In the genomic region with DNA sequence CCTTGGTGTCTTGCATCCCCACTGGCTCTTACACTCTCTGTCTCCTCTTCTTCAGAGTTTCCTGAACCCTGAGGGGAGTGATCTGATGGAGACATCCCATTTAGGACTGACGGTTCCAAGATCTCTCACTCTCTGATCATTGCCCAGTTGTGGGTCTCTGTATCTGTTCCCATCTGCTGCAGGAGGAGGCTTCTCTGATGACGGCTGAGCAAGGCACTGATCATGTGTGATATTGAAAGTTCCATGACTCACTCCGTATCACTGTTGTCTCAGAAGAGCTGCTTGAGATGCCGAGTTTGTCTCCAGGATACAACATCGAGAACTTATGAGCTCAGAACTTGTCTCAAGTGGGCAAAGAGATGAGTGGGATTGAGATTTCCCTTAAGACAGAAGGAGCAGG, we compare ENCODE assay signal across 23 mouse cellular contexts.
DNase-seq lines count a peak whose midpoint lies in the region; ATAC-seq and TF ChIP-seq lines count a peak whose summit lies in the region.
"Had no signal": no experiment of that assay in that cellular context is flagged by ENCODE, and none has a peak within 500 bp of the region (broad histone marks: within the 10 kb centered on the region; RNA-seq: fewer than 3 reads in every experiment).

No protein-coding gene starts in this region.

- no peak for TF ChIP-seq POLR2A in CH12.LX (IDR thresholded peaks at IDR 0.05; ENCODE audit: low read depth, low read length)

- H3K36me3 ChIP-seq in embryonic facial prominence, embryonic 13.5 days: no peaks in the 10 kb centered on the region
- H3K36me3 ChIP-seq in embryonic facial prominence, embryonic 10.5 days (replicated peaks): no peaks in the 10 kb centered on the region
- no peaks in the 10 kb centered on the region for H3K36me3 ChIP-seq in CH12.LX (replicated peaks in 1 of 2; ENCODE audit: control insufficient read depth in 1 of 2, insufficient read depth in 1 of 2, low read length in 1 of 2)
- no peaks in the 10 kb centered on the region for H3K36me3 ChIP-seq in lung, postnatal 0 days (ENCODE audit: insufficient read depth, low read length)
- no peaks in the 10 kb centered on the region for H3K36me3 ChIP-seq in liver, embryonic 11.5 days (ENCODE audit: control insufficient read depth, insufficient read depth, low read length)
- H3K36me3 ChIP-seq: embryonic facial prominence, embryonic 12.5 days; embryonic facial prominence, embryonic 15.5 days; forebrain, embryonic 10.5 days; forebrain, embryonic 12.5 days had no signal

- H3K9ac ChIP-seq in embryonic facial prominence, embryonic 13.5 days: no peak overlapping the region
- H3K9ac ChIP-seq in CH12.LX (ENCODE audit: insufficient read depth, low read depth): 0 out of 2 replicates have a peak overlapping the region, but pooled peaks have one; percentile 4
- H3K9ac ChIP-seq in lung, postnatal 0 days (replicated peaks; ENCODE audit: low read depth): no peak overlapping the region
- no peak overlapping the region for H3K9ac ChIP-seq in liver, embryonic 11.5 days (ENCODE audit: low read depth, low read length)
- H3K9ac ChIP-seq: embryonic facial prominence, embryonic 12.5 days; embryonic facial prominence, embryonic 15.5 days; forebrain, embryonic 12.5 days had no signal

- TF ChIP-seq RAD21 in CH12.LX (IDR thresholded peaks at IDR 0.05; ENCODE audit: low read depth, low read length): no peak

- H3K79me2 ChIP-seq in CH12.LX (replicated peaks; ENCODE audit: control insufficient read depth, extremely low read depth, insufficient read depth, poor library complexity, severe bottlenecking): no peaks in the 10 kb centered on the region

- peak; percentile 42; the same call in 1 of the 2 replicates for TF ChIP-seq EP300 in CH12.LX (IDR thresholded peaks at IDR 0.05; ENCODE audit: low read length)
- no peak for TF ChIP-seq EP300 in lung, postnatal 0 days (IDR thresholded peaks at IDR 0.05)

- ATAC-seq in embryonic facial prominence, embryonic 13.5 days (ENCODE audit: insufficient number of reproducible peaks, insufficient read depth, low FRiP score, low TSS enrichment, low read depth): 0 out of 2 replicates have a peak, but pooled peaks have one; percentile 43
- peak; percentile 9 for ATAC-seq in inflammation-experienced regulatory T-cells, adult 6 months
- no peak for ATAC-seq in lung, postnatal 0 days
- no peak for ATAC-seq in liver, embryonic 11.5 days (replicated peaks; ENCODE audit: low FRiP score)
- ATAC-seq: forebrain, embryonic 14.5 days; forebrain, embryonic 16.5 days had no signal

- H3K9me3 ChIP-seq in embryonic facial prominence, embryonic 13.5 days: no peaks in the 10 kb centered on the region
- no peaks in the 10 kb centered on the region for H3K9me3 ChIP-seq in embryonic facial prominence, embryonic 10.5 days
- no peaks in the 10 kb centered on the region for H3K9me3 ChIP-seq in CH12.LX (replicated peaks; ENCODE audit: low read length)
- no peaks in the 10 kb centered on the region for H3K9me3 ChIP-seq in lung, postnatal 0 days (ENCODE audit: low read length)
- no peaks in the 10 kb centered on the region for H3K9me3 ChIP-seq in liver, embryonic 11.5 days (ENCODE audit: control insufficient read depth, low read length)
- H3K9me3 ChIP-seq: embryonic facial prominence, embryonic 12.5 days; embryonic facial prominence, embryonic 15.5 days; forebrain, embryonic 10.5 days; forebrain, embryonic 12.5 days had no signal

- H3K27ac ChIP-seq in embryonic facial prominence, embryonic 13.5 days: no peak overlapping the region
- H3K27ac ChIP-seq in embryonic facial prominence, embryonic 10.5 days (replicated peaks): no peak overlapping the region
- no peak overlapping the region for H3K27ac ChIP-seq in CH12.LX (ENCODE audit: insufficient read depth, low read depth)
- H3K27ac ChIP-seq in lung, postnatal 0 days (ENCODE audit: low read length): no peak overlapping the region
- H3K27ac ChIP-seq in liver, embryonic 11.5 days (ENCODE audit: low read depth, low read length): no peak overlapping the region
- H3K27ac ChIP-seq: embryonic facial prominence, embryonic 12.5 days; embryonic facial prominence, embryonic 15.5 days; forebrain, embryonic 10.5 days; forebrain, embryonic 12.5 days had no signal

- H3K27me3 ChIP-seq in embryonic facial prominence, embryonic 13.5 days: no peaks in the 10 kb centered on the region
- H3K27me3 ChIP-seq in embryonic facial prominence, embryonic 10.5 days (replicated peaks; ENCODE audit: low read depth, poor library complexity, severe bottlenecking): no peaks in the 10 kb centered on the region
- no peaks in the 10 kb centered on the region for H3K27me3 ChIP-seq in CH12.LX (replicated peaks)
- no peaks in the 10 kb centered on the region for H3K27me3 ChIP-seq in lung, postnatal 0 days (replicated peaks; ENCODE audit: insufficient read depth, low read length)
- no peaks in the 10 kb centered on the region for H3K27me3 ChIP-seq in liver, embryonic 11.5 days (replicated peaks; ENCODE audit: control insufficient read depth, insufficient read depth, low read length)
- H3K27me3 ChIP-seq: embryonic facial prominence, embryonic 12.5 days; embryonic facial prominence, embryonic 15.5 days; forebrain, embryonic 12.5 days had no signal

- no peak overlapping the region for H3K4me3 ChIP-seq in embryonic facial prominence, embryonic 13.5 days
- no peak overlapping the region for H3K4me3 ChIP-seq in embryonic facial prominence, embryonic 10.5 days
- no peak overlapping the region for H3K4me3 ChIP-seq in CH12.LX (replicated peaks in 1 of 3; ENCODE audit: low read depth in 2 of 3, low read length in 2 of 3, poor library complexity in 1 of 3)
- no peak overlapping the region for H3K4me3 ChIP-seq in lung, postnatal 0 days (ENCODE audit: low read depth, low read length)
- no peak overlapping the region for H3K4me3 ChIP-seq in liver, embryonic 11.5 days (ENCODE audit: low read depth, low read length)
- H3K4me3 ChIP-seq: embryonic facial prominence, embryonic 12.5 days; embryonic facial prominence, embryonic 15.5 days; erythroblast, embryonic 14.5 days; forebrain, embryonic 10.5 days; forebrain, embryonic 12.5 days had no signal

- TF ChIP-seq CTCF in CH12.LX (conservative IDR thresholded peaks at IDR 0.05 in 1 of 2, IDR thresholded peaks at IDR 0.05 in 1 of 2; ENCODE audit: low read depth in 2 of 2, low read length in 2 of 2): no peak
- TF ChIP-seq CTCF in lung, postnatal 0 days (IDR thresholded peaks at IDR 0.05): no peak

- WGBS in embryonic facial prominence, embryonic 13.5 days: 85% methylated on average over 5 of the region's 5 CpGs
- WGBS in embryonic facial prominence, embryonic 10.5 days: 92% methylated on average over 5 of the region's 5 CpGs
- WGBS in lung, postnatal 0 days: 84% methylated on average over 5 of the region's 5 CpGs
- WGBS in liver, embryonic 11.5 days: 85% methylated on average over 5 of the region's 5 CpGs

- dilution Hi-C loops in CH12.LX (cut with MboI; ENCODE audit: extremely low pct_ligation_motif_present, extremely low pct_unique_long_range_greater_than_20kb, low sequenced_read_pairs): no loop called here

- DNase-seq in embryonic facial prominence, embryonic 10.5 days (ENCODE audit: low spot score): no peak
- DNase-seq in CD4-positive helper T cell, adult 2 months (ENCODE audit: low read depth, low spot score): peak; percentile 57
- no peak for DNase-seq in CH12.LX (ENCODE audit: extremely low read depth)
- DNase-seq in lung, postnatal 0 days (ENCODE audit: low spot score): no peak
- DNase-seq in liver, embryonic 11.5 days (ENCODE audit: low spot score): no peak
- DNase-seq: adrenal gland, adult 8-10 months; adrenal gland, postnatal 14 days; adrenal gland, postnatal 36 days; cerebellum, adult 18-20 months; cerebellum, adult 8-10 months; cerebellum, adult 9-11 months; cerebellum, postnatal 14 days; cerebellum, postnatal 36 days; embryo, embryonic 11 days had no signal

- no peak overlapping the region for H3K4me2 ChIP-seq in embryonic facial prominence, embryonic 13.5 days
- peak overlapping the region; percentile 57; the same call in 1 of the 2 replicates for H3K4me2 ChIP-seq in CH12.LX (ENCODE audit: insufficient read depth, low read depth, poor library complexity, severe bottlenecking)
- H3K4me2 ChIP-seq in lung, postnatal 0 days (replicated peaks; ENCODE audit: low read depth, low read length): no peak overlapping the region
- no peak overlapping the region for H3K4me2 ChIP-seq in liver, embryonic 11.5 days
- H3K4me2 ChIP-seq: embryonic facial prominence, embryonic 12.5 days; embryonic facial prominence, embryonic 15.5 days; forebrain, embryonic 12.5 days had no signal

- no peaks in the 10 kb centered on the region for H3K4me1 ChIP-seq in embryonic facial prominence, embryonic 13.5 days
- no peaks in the 10 kb centered on the region for H3K4me1 ChIP-seq in embryonic facial prominence, embryonic 10.5 days
- peaks cover 29 to 31% of the 10 kb centered on the region in 2 experiments for H3K4me1 ChIP-seq in CH12.LX (ENCODE audit: control insufficient read depth in 1 of 2, insufficient read depth in 2 of 2)
- H3K4me1 ChIP-seq in lung, postnatal 0 days (ENCODE audit: insufficient read depth, low read depth, low read length): no peaks in the 10 kb centered on the region
- no peaks in the 10 kb centered on the region for H3K4me1 ChIP-seq in liver, embryonic 11.5 days (replicated peaks; ENCODE audit: control insufficient read depth, insufficient read depth, low read length)
- H3K4me1 ChIP-seq: embryonic facial prominence, embryonic 12.5 days; embryonic facial prominence, embryonic 15.5 days; forebrain, embryonic 12.5 days had no signal

- in situ Hi-C loops in CH12.LX (cut with MboI; ENCODE audit: low pct_ligation_motif_present, low pct_unique_long_range_greater_than_20kb, low sequenced_read_pairs): no loop called here

TF ChIP-seq in CH12.LX, 34 proteins besides CTCF, POLR2A, EP300 and RAD21:
- TF ChIP-seq JUN (IDR thresholded peaks at IDR 0.05; ENCODE audit: insufficient read depth, low read depth, low read length) (peak; percentile 46; the same call in 1 of the 2 replicates), BHLHE40 (IDR thresholded peaks at IDR 0.05; ENCODE audit: low read depth, low read length) (0 out of 2 replicates have a peak, but pooled peaks have one; percentile 9), USF2 (conservative IDR thresholded peaks at IDR 0.05; ENCODE audit: low read depth, low read length) (no peak)

Comparison
In these comparisons a context has a peak if more than half of its experiments do, and no peak if none do; other contexts are left out.
1. ATAC-seq: peak in embryonic facial prominence, embryonic 13.5 days (single experiment) and inflammation-experienced regulatory T-cells, adult 6 months (single experiment); none in lung, postnatal 0 days (single experiment) and liver, embryonic 11.5 days (single experiment).